Mouse (Mus musculus) cerebellum, adult 9-10 months (tissue): ENCODE results near the gene Vmn2r21.
"Not testable (repeated sequence)": the region's sequence is repeated elsewhere in the genome, so short reads cannot be mapped to it uniquely, and the experiment has no call there.

Source experiments
- DNase-seq: peaks from one replicate; pipeline ENCODE4 v3.0.0; 2022

Gene Vmn2r21

GRCm38 (mm10) chr6:123533306-123533705 is at the start of gene Vmn2r21:
Vmn2r21 (minus strand) TSS chr6:123533406.
- not testable (repeated sequence) for DNase-seq

- DNase-seq: not testable (repeated sequence)
Observed at GRCm38 (mm10) chr6:123574698-123575097, 41.5 kb upstream of the Vmn2r21 start.

GRCm38 (mm10) chr6:123539755-123540154 is 6.5 kb upstream of the Vmn2r21 start:
- not testable (repeated sequence) for DNase-seq

- not testable (repeated sequence) for DNase-seq
Observed at GRCm38 (mm10) chr6:123522263-123523011, 10.8 kb downstream of the Vmn2r21 start.

- DNase-seq: not testable (repeated sequence)
Observed at GRCm38 (mm10) chr6:123473045-123473444, 60.2 kb downstream of the Vmn2r21 start.

- DNase-seq: not testable (repeated sequence)
Observed at GRCm38 (mm10) chr6:123472458-123472987, 60.7 kb downstream of the Vmn2r21 start.

- DNase-seq: not testable (repeated sequence)
Observed at GRCm38 (mm10) chr6:123468651-123469050, 64.6 kb downstream of the Vmn2r21 start.
